Mouse (Mus musculus): ENCODE results near the gene Syngr1. TPM values are rescaled to one million over a fixed set of nuclear protein-coding genes. Genes with fewer than 3 reads are reported as not detected.

The Syngr1 gene
- polyA plus RNA-seq, 1 experiment from 2014 or later: 26.3 TPM

- 0 out of 2 replicates have a peak, but pooled peaks have one; percentile 58 for ATAC-seq (ENCODE audit: low FRiP score, low TSS enrichment)
- 1% methylated on average over 17 of the region's 17 CpGs for whole genome bisulfite sequencing
These were observed 403 bp upstream of the Syngr1 start for GRCm38 (mm10) chr15:80090741-80091120.

GRCm38 (mm10) chr15:80092041-80092441 lies 907 bp downstream of the Syngr1 start:
- DNase-seq (no peak), ATAC-seq (ENCODE audit: low FRiP score, low TSS enrichment) (no peak)
- Histone ChIP-seq H3K27me3 (ENCODE audit: control insufficient read depth, insufficient read depth, low read length) (no peaks in the 10 kb centered on the region; the same call in 1 of the 2 replicates), H3K4me3 (replicated peaks; ENCODE audit: low read depth, low read length) (peak overlapping the region; percentile 75), H3K9me3 (ENCODE audit: control insufficient read depth, low read length) (no peaks in the 10 kb centered on the region), H3K27ac (replicated peaks; ENCODE audit: low read depth, low read length) (no peak overlapping the region), H3K4me1 (ENCODE audit: control insufficient read depth, insufficient read depth, low read length) (peaks cover 17% of the 10 kb centered on the region), H3K36me3 (ENCODE audit: control insufficient read depth, insufficient read depth, low read length) (no peaks in the 10 kb centered on the region), H3K4me2 (ENCODE audit: low read length) (peak overlapping the region; percentile 76), H3K9ac (replicated peaks; ENCODE audit: low read length) (peak overlapping the region; percentile 84)
- WGBS: 13% methylated on average over 7 of the region's 7 CpGs

More at GRCm38 (mm10) chr15:80090741-80091120, 403 bp upstream of the Syngr1 start:
- H3K36me3 ChIP-seq (ENCODE audit: control insufficient read depth, insufficient read depth, low read length): no peaks in the 10 kb centered on the region
- H3K27ac ChIP-seq (replicated peaks; ENCODE audit: low read depth, low read length): 0 out of 2 replicates have a peak overlapping the region, but pooled peaks have one; percentile 26
- H3K9me3 ChIP-seq (ENCODE audit: control insufficient read depth, low read length): no peaks in the 10 kb centered on the region
- peak overlapping the region; percentile 76 for H3K4me2 ChIP-seq (ENCODE audit: low read length)
- peaks cover 8% of the 10 kb centered on the region; the same call in 1 of the 2 replicates for H3K4me1 ChIP-seq (ENCODE audit: control insufficient read depth, insufficient read depth, low read length)
- no peaks in the 10 kb centered on the region; the same call in 1 of the 2 replicates for H3K27me3 ChIP-seq (ENCODE audit: control insufficient read depth, insufficient read depth, low read length)
- DNase-seq: peak; percentile 65
- H3K9ac ChIP-seq (replicated peaks; ENCODE audit: low read length): peak overlapping the region; percentile 84
- H3K4me3 ChIP-seq (replicated peaks; ENCODE audit: low read depth, low read length): peak overlapping the region; percentile 75

- no peaks in the 10 kb centered on the region for H3K9me3 ChIP-seq (ENCODE audit: control insufficient read depth, low read length)
- WGBS: 12% methylated on average over 8 of the region's 8 CpGs
- peaks cover 23% of the 10 kb centered on the region for H3K4me1 ChIP-seq (ENCODE audit: control insufficient read depth, insufficient read depth, low read length)
- H3K27ac ChIP-seq (replicated peaks; ENCODE audit: low read depth, low read length): no peak overlapping the region
- H3K27me3 ChIP-seq (ENCODE audit: control insufficient read depth, insufficient read depth, low read length): no peaks in the 10 kb centered on the region; the same call in 1 of the 2 replicates
- peak overlapping the region; percentile 76 for H3K4me2 ChIP-seq (ENCODE audit: low read length)
- H3K9ac ChIP-seq (replicated peaks; ENCODE audit: low read length): peak overlapping the region; percentile 84
- DNase-seq (peak; percentile 27), ATAC-seq (ENCODE audit: low FRiP score, low TSS enrichment) (no peak)
- no peaks in the 10 kb centered on the region for H3K36me3 ChIP-seq (ENCODE audit: control insufficient read depth, insufficient read depth, low read length)
- H3K4me3 ChIP-seq (replicated peaks; ENCODE audit: low read depth, low read length): peak overlapping the region; percentile 75
These were observed 1.5 kb downstream of the Syngr1 start for GRCm38 (mm10) chr15:80092599-80092998.

GRCm38 (mm10) chr15:80094201-80094600 lies 3.1 kb downstream of the Syngr1 start:
- Histone ChIP-seq H3K9ac (replicated peaks; ENCODE audit: low read length) (no peak overlapping the region), H3K36me3 (ENCODE audit: control insufficient read depth, insufficient read depth, low read length) (no peaks in the 10 kb centered on the region), H3K4me3 (replicated peaks; ENCODE audit: low read depth, low read length) (no peak overlapping the region), H3K4me2 (ENCODE audit: low read length) (no peak overlapping the region), H3K27me3 (ENCODE audit: control insufficient read depth, insufficient read depth, low read length) (no peaks in the 10 kb centered on the region; the same call in 1 of the 2 replicates), H3K9me3 (ENCODE audit: control insufficient read depth, low read length) (no peaks in the 10 kb centered on the region), H3K4me1 (ENCODE audit: control insufficient read depth, insufficient read depth, low read length) (peaks cover 38% of the 10 kb centered on the region), H3K27ac (replicated peaks; ENCODE audit: low read depth, low read length) (no peak overlapping the region)
- DNase-seq: no peak
- ATAC-seq (ENCODE audit: low FRiP score, low TSS enrichment): no peak
- WGBS: 90% methylated on average over 13 of the region's 13 CpGs

GRCm38 (mm10) chr15:80095596-80095995 lies 4.5 kb downstream of the Syngr1 start:
- WGBS: 71% methylated on average over 1 of the region's 1 CpGs
- no peak overlapping the region for H3K9ac ChIP-seq (replicated peaks; ENCODE audit: low read length)

GRCm38 (mm10) chr15:80096406-80096805 lies 5.3 kb downstream of the Syngr1 start:
- H3K9me3 ChIP-seq (ENCODE audit: control insufficient read depth, low read length): no peaks in the 10 kb centered on the region
- no peak overlapping the region for H3K9ac ChIP-seq (replicated peaks; ENCODE audit: low read length)
- H3K4me1 ChIP-seq (ENCODE audit: control insufficient read depth, insufficient read depth, low read length): peaks cover 38% of the 10 kb centered on the region
- WGBS: 64% methylated on average over 10 of the region's 10 CpGs
- no peak overlapping the region for H3K4me3 ChIP-seq (replicated peaks; ENCODE audit: low read depth, low read length)
- no peaks in the 10 kb centered on the region for H3K36me3 ChIP-seq (ENCODE audit: control insufficient read depth, insufficient read depth, low read length)
- no peak overlapping the region for H3K4me2 ChIP-seq (ENCODE audit: low read length)
- ATAC-seq (ENCODE audit: low FRiP score, low TSS enrichment): no peak
- no peaks in the 10 kb centered on the region; the same call in 1 of the 2 replicates for H3K27me3 ChIP-seq (ENCODE audit: control insufficient read depth, insufficient read depth, low read length)
- no peak overlapping the region for H3K27ac ChIP-seq (replicated peaks; ENCODE audit: low read depth, low read length)
- DNase-seq: no peak

More at GRCm38 (mm10) chr15:80095596-80095995, 4.5 kb downstream of the Syngr1 start:
- H3K27ac ChIP-seq (replicated peaks; ENCODE audit: low read depth, low read length): no peak overlapping the region
- H3K27me3 ChIP-seq (ENCODE audit: control insufficient read depth, insufficient read depth, low read length): no peaks in the 10 kb centered on the region; the same call in 1 of the 2 replicates
- no peaks in the 10 kb centered on the region for H3K9me3 ChIP-seq (ENCODE audit: control insufficient read depth, low read length)
- no peak for DNase-seq
- H3K4me1 ChIP-seq (ENCODE audit: control insufficient read depth, insufficient read depth, low read length): peaks cover 38% of the 10 kb centered on the region
- no peak overlapping the region for H3K4me2 ChIP-seq (ENCODE audit: low read length)
- H3K36me3 ChIP-seq (ENCODE audit: control insufficient read depth, insufficient read depth, low read length): no peaks in the 10 kb centered on the region
- no peak overlapping the region for H3K4me3 ChIP-seq (replicated peaks; ENCODE audit: low read depth, low read length)
- ATAC-seq (ENCODE audit: low FRiP score, low TSS enrichment): no peak

GRCm38 (mm10) chr15:80096946-80097881 lies 6.1 kb downstream of the Syngr1 start:
- Histone ChIP-seq H3K4me2 (ENCODE audit: low read length) (peak overlapping the region; percentile 20), H3K4me3 (replicated peaks; ENCODE audit: low read depth, low read length) (no peak overlapping the region)
- ATAC-seq (ENCODE audit: low FRiP score, low TSS enrichment): peak; percentile 50; the same call in 1 of the 2 replicates

GRCm38 (mm10) chr15:80097999-80098461 lies 6.9 kb downstream of the Syngr1 start:
- Histone ChIP-seq H3K27me3 (ENCODE audit: control insufficient read depth, insufficient read depth, low read length) (no peaks in the 10 kb centered on the region), H3K9ac (replicated peaks; ENCODE audit: low read length) (no peak overlapping the region; the same call in 1 of the 2 replicates), H3K4me1 (ENCODE audit: control insufficient read depth, insufficient read depth, low read length) (peaks cover 31% of the 10 kb centered on the region), H3K27ac (replicated peaks; ENCODE audit: low read depth, low read length) (peak overlapping the region; percentile 26; the same call in 1 of the 2 replicates), H3K36me3 (ENCODE audit: control insufficient read depth, insufficient read depth, low read length) (no peaks in the 10 kb centered on the region), H3K4me2 (ENCODE audit: low read length) (peak overlapping the region; percentile 20), H3K9me3 (ENCODE audit: control insufficient read depth, low read length) (no peaks in the 10 kb centered on the region), H3K4me3 (replicated peaks; ENCODE audit: low read depth, low read length) (no peak overlapping the region)
- ATAC-seq (ENCODE audit: low FRiP score, low TSS enrichment): no peak
- 29% methylated on average over 8 of the region's 8 CpGs for WGBS
- peak; percentile 30 for DNase-seq

More at GRCm38 (mm10) chr15:80096946-80097881, 6.1 kb downstream of the Syngr1 start:
- 25% methylated on average over 19 of the region's 20 CpGs for WGBS
- Histone ChIP-seq H3K27me3 (ENCODE audit: control insufficient read depth, insufficient read depth, low read length) (no peaks in the 10 kb centered on the region; the same call in 1 of the 2 replicates), H3K9ac (replicated peaks; ENCODE audit: low read length) (peak overlapping the region; percentile 29; the same call in 1 of the 2 replicates), H3K9me3 (ENCODE audit: control insufficient read depth, low read length) (no peaks in the 10 kb centered on the region), H3K36me3 (ENCODE audit: control insufficient read depth, insufficient read depth, low read length) (no peaks in the 10 kb centered on the region), H3K4me1 (ENCODE audit: control insufficient read depth, insufficient read depth, low read length) (peaks cover 36% of the 10 kb centered on the region), H3K27ac (replicated peaks; ENCODE audit: low read depth, low read length) (peak overlapping the region; percentile 26)
- DNase-seq: peak; percentile 80

Data from midbrain, embryonic 14.5 days (tissue).